Mouse (Mus musculus) lung, postnatal 0 days (tissue): ENCODE measurements at regions not wholly inside any gene's neighbourhood (a gene's known extent, or its start where the extent isn't known, plus 50 kb on each side); places are given as distances from the start of the nearest gene placed in this dataset.

ENCODE experiments used
- ATAC-seq: fragments of 200-750 bp; cut with Nextera tagmentation; 2 replicates; pipeline ENCODE4 v1.8.0; 2017; ENCODE audit warnings: moderate library complexity
- DNase-seq: peaks from one replicate; pipeline ENCODE4 v3.0.0-alpha.2; 2016; ENCODE audit warnings: low spot score
- H3K27ac ChIP-seq: fragments of 300-500 bp; sonication (generic); 2 replicates; pipeline ENCODE4 v1.5.1; 2014; ENCODE audit warnings: antibody characterized with exemption, mild to moderate bottlenecking, low read length, mixed read lengths
- H3K27me3 ChIP-seq: fragments of 300-500 bp; sonication (generic); replicated peaks from 2 replicates; pipeline ENCODE4 v1.6.1; 2014; ENCODE audit warnings: low read length, mixed read lengths; ENCODE audit not compliant: insufficient read depth
- H3K36me3 ChIP-seq: fragments of 300-500 bp; sonication (generic); 2 replicates; pipeline ENCODE4 v1.6.1; 2014; ENCODE audit warnings: low read length, mixed read lengths; ENCODE audit not compliant: insufficient read depth
- H3K4me1 ChIP-seq: fragments of 300-500 bp; sonication (generic); 2 replicates; pipeline ENCODE4 v1.6.1; 2014; ENCODE audit warnings: antibody characterized with exemption, low read depth, low read length, mixed read lengths; ENCODE audit not compliant: insufficient read depth
- H3K4me2 ChIP-seq: fragments of 300-500 bp; sonication (generic); replicated peaks from 2 replicates; pipeline ENCODE4 v1.6.1; 2014; ENCODE audit warnings: low read depth, mild to moderate bottlenecking, low read length, moderate library complexity, mixed read lengths
- H3K4me3 ChIP-seq: fragments of 300-500 bp; sonication (generic); 2 replicates; pipeline ENCODE4 v1.5.1; 2014; ENCODE audit warnings: low read depth, low read length
- H3K9ac ChIP-seq: fragments of 300-500 bp; sonication (generic); replicated peaks from 2 replicates; pipeline ENCODE4 v1.6.1; 2014; ENCODE audit warnings: low read depth, mild to moderate bottlenecking
- H3K9me3 ChIP-seq: fragments of 300-500 bp; sonication (generic); 2 replicates; pipeline ENCODE4 v1.6.1; 2016; ENCODE audit warnings: low read length, mixed read lengths
- CTCF ChIP-seq: IDR thresholded peaks from 2 replicates; pipeline ENCODE4 v1.5.1; 2016; ENCODE audit warnings: antibody characterized with exemption, mild to moderate bottlenecking
- EP300 ChIP-seq: IDR thresholded peaks from 2 replicates; pipeline ENCODE4 v1.6.1; 2016; ENCODE audit warnings: antibody characterized with exemption, mild to moderate bottlenecking, control low read depth
- WGBS: fragments of 180-500 bp; shearing (Covaris S2); extraction: QIAGEN DNeasy Blood & Tissue Kit; methylation state at CpG from one replicate; pipeline ENCODE4 v1.1.7; 2014; 5-methylcytosine and 5-hydroxymethylcytosine counted together

GRCm38 (mm10) chr11:114270358-114271072, 203.7 kb upstream of the Sdk2 start:
- Histone ChIP-seq H3K4me1 (no peaks in the 10 kb centered on the region), H3K9me3 (no peaks in the 10 kb centered on the region), H3K9ac (no peak overlapping the region), H3K4me3 (no peak overlapping the region), H3K4me2 (no peak overlapping the region), H3K27ac (no peak overlapping the region), H3K27me3 (no peaks in the 10 kb centered on the region), H3K36me3 (no peaks in the 10 kb centered on the region)
- no peak for ATAC-seq
- DNase-seq: no peak
- TF ChIP-seq EP300 (no peak), CTCF (no peak)
- 79% methylated on average over 10 of the region's 10 CpGs for WGBS

GRCm38 (mm10) chr11:114261959-114262358, 195.1 kb upstream of the Sdk2 start:
- Histone ChIP-seq H3K9me3 (no peaks in the 10 kb centered on the region), H3K9ac (no peak overlapping the region), H3K4me2 (no peak overlapping the region), H3K4me1 (no peaks in the 10 kb centered on the region), H3K27ac (no peak overlapping the region), H3K36me3 (no peaks in the 10 kb centered on the region), H3K4me3 (no peak overlapping the region), H3K27me3 (no peaks in the 10 kb centered on the region)
- ATAC-seq (no peak), DNase-seq (no peak)
- 60% methylated on average over 4 of the region's 4 CpGs for WGBS
- TF ChIP-seq EP300 (no peak), CTCF (no peak)

GRCm38 (mm10) chr11:114258218-114258617, 191.4 kb upstream of the Sdk2 start:
- Histone ChIP-seq H3K36me3 (no peaks in the 10 kb centered on the region), H3K4me3 (no peak overlapping the region), H3K4me2 (no peak overlapping the region), H3K9ac (no peak overlapping the region), H3K4me1 (no peaks in the 10 kb centered on the region), H3K27ac (no peak overlapping the region), H3K27me3 (no peaks in the 10 kb centered on the region), H3K9me3 (no peaks in the 10 kb centered on the region)
- DNase-seq: no peak
- no peak for ATAC-seq
- WGBS: 80% methylated on average over 9 of the region's 9 CpGs
- TF ChIP-seq CTCF: no peak
- TF ChIP-seq EP300: no peak

GRCm38 (mm10) chr11:114257756-114258155, 190.9 kb upstream of the Sdk2 start:
- TF ChIP-seq CTCF: no peak
- no peak for TF ChIP-seq EP300
- H3K4me1 ChIP-seq: no peaks in the 10 kb centered on the region
- no peaks in the 10 kb centered on the region for H3K36me3 ChIP-seq
- ATAC-seq: no peak
- no peaks in the 10 kb centered on the region for H3K27me3 ChIP-seq
- no peak overlapping the region for H3K4me3 ChIP-seq
- H3K27ac ChIP-seq: no peak overlapping the region
- no peak for DNase-seq
- H3K9ac ChIP-seq: no peak overlapping the region
- H3K4me2 ChIP-seq: no peak overlapping the region
- WGBS: 35% methylated on average over 6 of the region's 6 CpGs
- H3K9me3 ChIP-seq: no peaks in the 10 kb centered on the region

GRCm38 (mm10) chr11:114257061-114257460, 190.2 kb upstream of the Sdk2 start:
- Histone ChIP-seq H3K9me3 (no peaks in the 10 kb centered on the region), H3K9ac (no peak overlapping the region), H3K27me3 (no peaks in the 10 kb centered on the region), H3K4me1 (no peaks in the 10 kb centered on the region), H3K36me3 (no peaks in the 10 kb centered on the region), H3K27ac (no peak overlapping the region), H3K4me2 (no peak overlapping the region), H3K4me3 (no peak overlapping the region)
- ATAC-seq (no peak), DNase-seq (no peak)
- no peak for TF ChIP-seq CTCF
- TF ChIP-seq EP300: no peak
- 60% methylated on average over 4 of the region's 4 CpGs for WGBS

GRCm38 (mm10) chr11:114254344-114254743, 187.5 kb upstream of the Sdk2 start:
- Histone ChIP-seq H3K4me2 (no peak overlapping the region), H3K4me1 (no peaks in the 10 kb centered on the region), H3K9me3 (no peaks in the 10 kb centered on the region), H3K4me3 (no peak overlapping the region), H3K27ac (no peak overlapping the region), H3K27me3 (no peaks in the 10 kb centered on the region), H3K36me3 (no peaks in the 10 kb centered on the region), H3K9ac (no peak overlapping the region)
- WGBS: 65% methylated on average over 1 of the region's 1 CpGs
- TF ChIP-seq CTCF: no peak
- TF ChIP-seq EP300: no peak
- ATAC-seq (no peak), DNase-seq (no peak)

GRCm38 (mm10) chr11:114251614-114252013, 184.8 kb upstream of the Sdk2 start:
- no peaks in the 10 kb centered on the region for H3K36me3 ChIP-seq
- no peak overlapping the region for H3K9ac ChIP-seq
- no peak overlapping the region for H3K27ac ChIP-seq
- no peak overlapping the region for H3K4me3 ChIP-seq
- H3K27me3 ChIP-seq: no peaks in the 10 kb centered on the region
- TF ChIP-seq CTCF (peak; percentile 56), EP300 (no peak)
- no peaks in the 10 kb centered on the region for H3K9me3 ChIP-seq
- WGBS: 88% methylated on average over 7 of the region's 7 CpGs
- ATAC-seq (no peak), DNase-seq (no peak)
- no peaks in the 10 kb centered on the region for H3K4me1 ChIP-seq
- no peak overlapping the region for H3K4me2 ChIP-seq
